Mouse (Mus musculus): ENCODE data around the gene Cpsf4l.
"Not testable (repeated sequence)": the region's sequence is repeated elsewhere in the genome, so short reads cannot be mapped to it uniquely, and the experiment has no call there.

The Cpsf4l gene

DNA sequence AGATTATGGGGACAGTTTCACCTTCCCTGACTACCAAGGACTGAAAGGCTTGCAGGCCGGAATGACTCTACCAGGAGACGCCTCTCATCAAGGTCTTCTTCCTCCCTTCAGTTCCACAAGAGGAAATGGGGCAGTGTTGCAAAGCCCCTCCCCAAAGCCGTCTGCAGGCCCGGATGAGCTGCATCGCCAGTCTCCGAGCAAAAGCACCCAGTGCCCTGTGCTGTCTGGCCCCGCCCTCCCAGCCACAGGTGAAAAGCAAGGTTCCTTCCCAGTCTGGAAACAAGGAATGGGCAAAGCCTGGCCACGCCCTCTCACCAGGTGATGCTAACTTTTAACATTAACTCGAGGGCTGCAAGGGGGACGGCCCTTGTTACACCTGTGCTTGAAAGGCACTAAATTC, 43.2 kb downstream of the Cpsf4l start:
- DNase-seq (ENCODE audit: low spot score in 2 of 2) = no peak

DNA sequence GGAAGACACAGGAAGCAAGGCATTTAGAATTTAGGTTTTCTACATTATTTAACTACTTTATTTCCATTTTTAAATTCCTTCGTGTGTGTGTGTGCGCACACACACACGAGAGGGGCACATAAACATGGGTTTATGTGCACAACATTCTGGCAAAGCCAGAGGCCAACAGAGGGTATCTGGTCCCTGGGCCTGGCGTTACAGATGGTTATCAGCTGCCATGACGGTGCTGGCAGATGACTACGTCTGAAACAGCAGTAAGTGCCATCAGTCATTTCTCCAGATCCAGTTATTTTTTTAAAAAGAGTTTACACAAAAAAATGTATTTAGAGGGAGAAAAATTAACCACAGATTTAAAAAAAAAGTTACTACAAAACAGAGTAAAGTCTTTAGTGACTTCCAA, 43.6 kb downstream of the Cpsf4l start:
- DNase-seq (ENCODE audit: low spot score in 2 of 2) = no peak

DNA sequence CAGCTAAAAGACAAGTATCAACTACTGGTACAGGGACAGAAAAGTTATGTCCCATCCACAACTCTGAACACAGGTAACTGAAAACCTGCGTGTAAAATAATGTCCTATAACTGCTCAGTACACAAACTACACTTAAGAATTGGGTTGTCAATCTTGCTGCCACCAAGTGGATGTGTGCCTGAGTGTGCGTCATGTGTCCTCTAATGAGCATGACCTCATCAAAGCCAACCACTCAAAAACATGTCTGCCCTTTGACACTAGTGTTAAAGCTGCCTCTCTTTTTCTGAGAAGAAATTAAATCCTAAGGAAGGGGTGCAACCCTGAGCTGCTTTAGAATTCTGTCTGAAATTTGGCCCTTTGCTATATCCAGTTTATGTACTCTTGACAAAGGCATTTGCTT, 45.5 kb downstream of the Cpsf4l start:
- no peak for DNase-seq (ENCODE audit: low spot score in 2 of 2)

DNA sequence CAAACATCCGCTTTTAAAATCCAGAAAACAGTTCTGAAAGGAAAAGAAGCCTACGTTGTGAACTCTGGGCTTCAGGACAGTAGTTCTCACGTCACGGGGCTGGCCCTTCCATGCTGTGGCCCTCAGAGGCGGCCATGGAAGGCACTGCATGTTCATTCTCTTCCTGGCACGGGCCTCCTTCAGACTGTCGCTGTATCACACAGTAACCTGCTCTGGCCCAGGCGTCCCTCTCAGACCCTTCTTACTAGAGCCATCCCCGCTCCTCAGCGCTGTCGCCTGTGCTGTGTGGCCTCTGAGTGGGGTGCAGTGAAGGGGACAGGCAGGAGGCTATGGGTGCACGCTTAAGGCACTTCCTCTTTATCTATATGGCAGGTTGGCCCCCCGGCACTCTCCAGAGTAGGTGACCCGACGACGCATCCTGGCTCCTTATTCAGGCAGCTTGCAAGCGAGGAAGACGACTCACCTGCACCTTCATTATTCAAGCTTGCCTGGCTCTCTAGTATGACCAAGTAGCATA, 47.9 kb downstream of the Cpsf4l start:
- DNase-seq (ENCODE audit: low spot score in 2 of 2) = no peak

DNA sequence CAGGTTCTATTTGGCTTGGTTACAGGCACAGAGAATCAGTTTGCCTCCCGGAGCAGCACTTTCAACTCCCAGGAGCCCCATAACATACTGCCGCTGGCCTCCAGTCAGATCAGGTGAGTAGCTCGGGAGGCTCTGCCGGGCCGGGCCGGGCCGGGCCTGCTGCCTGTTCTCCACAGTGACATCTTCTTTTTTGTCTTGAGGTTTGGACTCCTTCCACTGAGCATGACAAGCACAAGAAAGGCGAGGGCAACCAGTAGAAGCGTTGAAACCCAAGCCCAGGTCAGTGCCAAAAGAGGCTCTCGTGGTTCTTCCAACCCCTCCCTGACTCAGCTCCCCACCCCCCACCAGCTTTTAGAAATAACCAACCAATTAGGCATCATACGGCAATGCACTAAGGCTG, 48.9 kb downstream of the Cpsf4l start:
- DNase-seq (ENCODE audit: low spot score in 2 of 2) = no peak

DNA sequence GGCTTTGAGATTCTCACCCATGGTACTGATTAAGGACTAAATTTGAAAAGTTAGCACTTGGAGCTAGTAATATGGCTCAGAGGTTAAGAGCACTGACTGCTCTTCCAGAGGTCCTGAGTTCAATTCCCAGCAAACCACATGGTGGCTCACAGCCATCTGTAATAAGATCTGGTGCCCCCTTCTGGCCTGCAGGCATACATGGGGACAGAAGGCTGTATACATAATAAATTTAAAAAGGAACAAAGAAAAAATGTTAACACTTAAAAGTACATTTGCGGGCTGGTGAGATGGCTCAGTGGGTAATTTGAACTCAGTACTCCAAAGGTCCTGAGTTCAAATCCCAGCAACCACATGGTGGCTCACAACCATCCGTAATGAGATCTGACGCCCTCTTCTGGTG, 49.6 kb downstream of the Cpsf4l start:
- DNase-seq (ENCODE audit: low spot score in 2 of 2) = not testable (repeated sequence)

DNA sequence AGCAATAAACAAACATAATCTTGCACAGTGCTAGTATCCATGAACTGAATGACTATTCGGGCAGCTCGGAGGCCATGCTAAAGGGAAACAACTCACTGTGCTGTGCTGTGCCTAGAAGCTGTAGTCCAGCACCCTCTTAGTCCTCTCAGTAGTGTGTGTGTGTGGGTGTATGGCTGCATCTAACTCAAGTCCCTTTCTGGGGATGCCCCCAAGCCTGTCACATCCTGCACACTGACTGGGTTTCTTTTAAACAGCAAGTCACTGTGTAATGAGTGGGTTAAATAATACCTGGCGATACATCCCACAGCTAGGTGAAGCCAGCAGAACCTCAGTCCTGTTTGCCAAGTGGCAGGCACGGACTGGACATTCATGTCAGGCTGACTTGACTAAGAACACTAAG, 51.1 kb downstream of the Cpsf4l start:
- no peak for DNase-seq (ENCODE audit: low spot score in 2 of 2)

DNA sequence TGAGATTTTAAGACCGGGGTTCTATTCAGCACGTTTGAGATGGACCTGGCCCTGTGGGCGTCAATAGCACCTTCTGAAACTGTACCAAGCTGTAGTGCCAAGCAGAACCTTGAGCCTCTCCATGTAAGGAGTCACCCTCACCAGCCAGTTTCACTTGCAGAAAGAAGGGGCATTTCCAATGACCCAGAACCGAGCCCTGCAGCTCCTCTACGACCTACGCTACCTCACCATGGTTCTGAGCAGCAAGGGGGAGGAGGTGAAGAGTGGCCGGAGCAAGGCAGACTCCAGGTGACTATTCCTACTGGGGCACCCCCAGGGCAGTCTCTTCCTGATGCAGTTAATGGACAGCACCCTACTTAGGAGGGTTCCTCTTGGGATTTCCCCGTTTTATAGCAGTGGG, 51.5 kb downstream of the Cpsf4l start:
- DNase-seq (ENCODE audit: low spot score in 2 of 2) = no peak

DNA sequence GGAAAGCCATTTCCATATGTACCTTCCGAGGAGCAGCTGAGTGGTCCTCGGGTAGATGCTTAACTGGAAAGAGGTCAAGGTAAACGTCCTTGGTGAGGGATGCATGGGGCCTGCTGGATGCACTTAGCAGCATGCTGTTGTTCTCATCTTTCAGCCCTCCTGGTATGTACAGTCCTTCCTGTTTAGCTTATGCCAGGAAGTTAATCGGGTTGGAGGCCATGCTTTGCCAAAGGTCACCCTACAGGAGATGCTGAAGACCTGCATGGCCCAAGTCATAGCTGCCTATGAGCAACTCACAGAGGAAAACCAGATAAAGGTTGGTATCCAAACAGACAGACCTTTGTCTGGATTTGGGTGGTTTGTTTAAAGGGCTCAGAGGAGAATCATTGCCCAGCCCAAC, 52.6 kb downstream of the Cpsf4l start:
- DNase-seq (ENCODE audit: low spot score in 2 of 2) = no peak

DNA sequence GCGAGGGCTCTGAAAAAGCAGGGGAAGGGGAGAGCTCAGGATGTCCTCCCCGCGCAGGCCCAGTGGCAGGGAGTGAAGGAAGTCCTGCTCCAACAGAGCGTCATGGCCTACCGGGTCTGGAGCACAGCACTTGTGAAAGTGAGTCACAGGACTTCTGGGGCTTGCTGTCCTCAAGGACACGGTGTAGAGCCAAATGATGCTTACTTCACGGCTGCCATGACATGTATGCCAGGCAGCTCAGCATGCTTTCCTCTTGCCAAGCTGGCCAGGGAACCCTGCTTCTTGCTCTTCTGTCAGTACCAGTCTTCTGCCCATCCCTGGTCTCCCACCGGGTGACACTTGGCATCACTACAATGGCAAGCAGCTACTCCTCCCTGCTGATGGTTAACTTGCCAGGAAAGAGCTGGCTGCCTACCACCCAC, 53.3 kb downstream of the Cpsf4l start:
- no peak for DNase-seq (ENCODE audit: low spot score in 2 of 2)

DNA sequence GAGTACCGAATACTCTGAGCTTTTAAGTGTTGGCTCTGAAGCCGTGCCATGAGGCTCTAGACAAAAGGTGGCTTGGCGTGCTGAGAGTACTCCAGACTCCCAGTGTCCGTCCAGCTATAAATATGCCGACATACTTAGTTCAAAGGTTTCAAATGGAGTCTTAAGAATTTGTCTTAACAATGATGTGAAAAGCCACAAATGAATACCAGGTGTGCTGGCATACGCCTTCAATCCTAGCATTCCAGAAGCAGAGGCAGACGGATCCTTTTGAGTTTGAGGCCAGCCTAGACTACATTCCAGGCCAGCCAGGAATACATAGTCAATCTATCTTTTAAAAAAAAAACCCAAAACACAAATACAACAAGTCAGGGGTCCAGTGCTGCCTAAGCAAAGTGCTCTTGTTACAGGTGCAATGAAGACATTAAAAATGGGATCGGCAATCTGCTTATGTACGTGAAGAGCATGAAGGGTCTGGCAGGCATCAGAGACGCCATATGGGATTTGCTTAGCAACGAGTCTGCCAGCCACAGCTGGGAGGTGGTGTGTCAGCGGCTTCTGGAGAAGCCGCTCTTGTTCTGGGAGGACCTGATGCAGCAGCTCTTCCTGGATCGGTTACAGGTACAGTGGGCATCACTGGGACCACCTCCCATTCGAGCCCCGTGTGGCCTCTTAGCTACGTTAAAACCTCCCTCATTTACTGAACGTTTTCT, 55.1 kb downstream of the Cpsf4l start:
- DNase-seq (ENCODE audit: low spot score in 2 of 2) = peak; percentile 50 to 74

DNA sequence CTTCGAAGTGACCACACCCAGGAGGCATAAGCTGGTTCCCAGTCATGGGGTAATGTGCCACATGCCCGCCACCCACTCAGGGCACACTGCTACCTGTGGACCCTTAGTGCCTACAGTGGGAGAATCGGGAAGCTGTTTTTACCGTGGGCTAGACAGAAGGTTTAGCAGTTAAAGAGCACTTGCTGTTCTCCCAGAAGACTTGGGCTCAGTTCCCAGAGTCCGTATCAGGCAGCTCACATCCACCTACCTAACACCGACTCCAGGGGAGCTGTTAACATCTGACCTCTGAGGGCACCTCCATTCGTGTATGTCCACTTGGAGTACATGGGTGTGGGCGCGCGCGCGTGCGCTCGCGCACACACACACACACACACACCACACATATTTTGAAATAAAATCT, 55.7 kb downstream of the Cpsf4l start:
- peak in 1 of 2 experiments; percentile 29 for DNase-seq (ENCODE audit: low spot score in 2 of 2)

DNA sequence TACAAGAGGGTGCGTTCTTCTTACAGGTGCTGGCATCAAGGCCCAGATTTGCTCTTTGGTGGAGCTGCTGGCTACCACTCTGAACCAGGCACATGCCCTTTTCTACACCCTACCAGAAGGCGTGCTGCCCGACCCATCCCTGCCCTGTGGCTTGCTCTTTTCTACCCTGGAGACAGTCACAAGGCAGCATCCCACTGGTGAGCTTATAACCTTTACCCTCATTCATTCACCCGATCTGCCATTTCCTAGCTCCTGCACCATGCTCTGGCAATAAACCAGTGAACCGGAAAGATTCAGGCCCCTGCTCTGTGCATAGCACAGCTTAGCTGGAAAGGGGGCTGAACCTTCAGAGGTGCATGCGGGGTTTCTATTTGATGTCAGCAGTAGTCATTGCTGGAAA, 57.3 kb downstream of the Cpsf4l start:
- DNase-seq (ENCODE audit: low spot score in 2 of 2) = no peak

DNA sequence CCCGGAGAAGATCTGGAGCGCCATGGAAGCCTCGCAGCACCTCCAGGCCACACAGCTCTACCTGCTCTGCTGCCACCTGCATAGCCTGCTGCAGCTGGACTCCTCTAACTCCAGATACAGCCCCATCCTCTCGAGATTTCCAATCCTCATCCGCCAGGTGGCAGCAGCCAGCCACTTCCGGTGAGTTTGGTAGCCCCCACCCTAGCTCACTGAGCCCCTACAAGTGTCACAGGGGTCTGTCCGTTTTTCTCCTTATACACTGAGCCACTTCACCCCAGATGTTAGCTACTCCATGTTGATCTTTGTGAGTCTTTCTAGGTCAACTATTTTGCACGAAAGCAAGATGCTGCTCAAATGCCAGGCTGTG, 57.9 kb downstream of the Cpsf4l start:
- no peak for DNase-seq (ENCODE audit: low spot score in 2 of 2)

DNA sequence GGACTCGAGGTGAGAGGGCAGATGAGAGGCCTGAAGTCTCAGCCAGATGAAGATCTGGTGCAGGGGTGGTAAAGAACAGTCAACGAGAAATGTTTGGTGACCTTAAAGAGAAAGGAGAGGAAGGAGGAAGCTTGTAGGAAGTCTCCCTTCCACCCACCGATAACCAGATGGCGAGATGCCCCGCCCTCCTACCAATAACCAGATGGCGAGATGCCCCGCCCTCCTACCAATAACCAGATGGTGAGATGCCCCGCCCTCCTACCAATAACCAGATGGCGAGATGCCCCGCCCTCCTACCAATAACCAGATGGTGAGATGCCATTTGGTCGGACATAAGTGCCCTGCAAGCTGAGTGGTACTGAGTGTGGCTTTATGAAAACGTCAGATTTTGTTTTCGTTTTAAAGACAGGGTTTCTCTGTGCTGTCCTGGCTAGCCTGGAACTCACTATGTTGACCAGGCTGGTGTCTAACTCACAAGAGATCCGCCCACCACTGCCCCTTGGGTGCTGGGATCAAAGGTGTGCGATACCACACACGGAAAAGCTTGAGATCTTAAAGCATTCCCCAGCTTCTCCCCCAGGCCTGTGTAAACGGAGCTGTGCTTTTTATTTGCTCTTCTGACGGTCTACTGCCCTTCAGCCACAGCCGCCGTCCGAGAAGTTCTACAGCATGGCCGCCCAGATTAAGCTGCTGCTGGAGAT, 58.5 kb downstream of the Cpsf4l start:
- DNase-seq (ENCODE audit: low spot score in 2 of 2) = no peak

DNA sequence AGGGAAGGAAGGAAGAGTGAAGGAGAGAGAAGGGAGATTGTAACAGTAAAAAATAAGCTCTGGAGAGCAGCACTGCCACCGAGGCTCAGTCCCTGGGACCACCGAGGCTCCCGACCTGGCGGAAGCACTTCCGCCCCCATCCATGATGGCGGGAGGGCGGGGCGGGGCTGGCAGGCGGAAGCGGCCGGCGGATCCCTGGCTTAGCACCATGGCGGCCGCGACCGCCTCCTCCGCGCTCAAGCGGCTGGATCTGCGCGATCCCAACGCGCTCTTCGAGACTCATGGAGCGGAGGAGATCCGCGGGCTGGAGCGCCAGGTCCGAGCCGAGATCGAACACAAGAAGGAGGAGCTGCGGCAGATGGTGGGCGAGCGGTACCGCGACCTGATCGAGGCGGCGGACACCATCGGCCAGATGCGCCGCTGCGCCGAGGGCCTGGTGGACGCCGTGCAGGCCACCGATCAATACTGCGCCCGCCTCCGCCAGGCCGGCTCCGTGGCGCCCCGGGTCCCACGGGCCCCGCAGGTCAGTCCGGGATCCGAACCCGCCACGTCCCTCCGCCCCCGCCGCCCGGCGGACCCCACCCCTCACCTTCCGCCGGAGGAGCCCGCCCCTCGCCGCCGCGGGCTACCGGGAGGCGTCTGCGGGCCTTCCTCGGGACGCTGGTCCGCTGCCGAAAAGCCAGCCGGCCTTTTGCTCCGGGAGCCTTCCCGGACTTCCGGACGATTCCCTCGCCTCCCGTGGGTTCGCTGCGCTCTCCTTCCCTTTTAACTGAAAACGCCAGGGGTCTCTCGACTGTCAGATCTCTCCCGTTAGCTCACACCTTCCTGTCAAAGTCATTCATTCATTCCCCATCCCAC, 60.2 kb downstream of the Cpsf4l start, which contains the start of gene Slc39a11:
TSS of gene Slc39a11 (minus strand) at position 727 of the 858 bp plus-strand sequence.
- peak; percentile 48 to 62 for DNase-seq (ENCODE audit: low spot score in 2 of 2)

DNA sequence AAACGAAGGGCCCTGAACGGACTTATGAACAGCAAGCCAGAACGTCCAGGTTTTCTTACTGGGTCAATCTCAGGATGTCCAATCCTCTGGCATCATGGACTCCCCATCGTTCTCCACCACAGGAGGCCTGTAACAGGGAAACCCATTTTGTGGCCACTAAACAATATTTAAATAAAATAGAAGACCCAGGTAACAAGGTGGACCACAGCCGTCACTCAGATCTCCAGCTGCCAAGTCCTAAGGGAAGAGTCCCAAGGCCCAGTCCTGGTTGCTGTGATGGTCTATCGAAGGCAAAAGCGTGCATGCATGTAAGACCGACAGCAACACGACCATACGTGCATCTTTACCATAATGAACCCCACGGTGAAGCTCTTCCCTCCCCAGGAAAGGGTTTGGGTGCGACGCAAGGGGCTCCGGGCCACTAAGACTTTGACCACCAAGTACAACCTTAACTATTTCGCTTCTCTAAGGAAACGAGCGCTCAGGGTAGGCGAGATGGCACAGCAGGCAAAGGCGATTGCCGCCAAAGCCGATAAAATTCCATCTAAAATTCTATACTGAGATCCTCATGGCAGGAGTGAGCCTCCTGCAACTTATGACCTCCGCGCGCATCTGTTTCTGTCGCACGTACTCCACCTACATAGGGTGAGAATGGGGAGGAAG, 61.0 kb downstream of the Cpsf4l start, which contains the start of gene Cog1:
TSS of gene Cog1 (plus strand) at position 480 of the 663 bp plus-strand sequence.
- DNase-seq (ENCODE audit: low spot score in 2 of 2) = peak in 1 of 2 experiments; percentile 43

Measured in frontal cortex, postnatal 36 days (tissue).